Mouse (Mus musculus) C2C12 (cell line): Measurements from ENCODE around the gene Pcbp2.

Experiments
- CEBPB ChIP-seq: IDR thresholded peaks from one replicate; pipeline ENCODE4 v1.6.1; 2011; ENCODE audit warnings: low read depth, mild to moderate bottlenecking, control low read depth, moderate library complexity
- CTCF ChIP-seq: IDR thresholded peaks from one replicate; pipeline ENCODE4 v1.5.1; 2011; ENCODE audit not compliant: control insufficient read depth, insufficient read depth, insufficient read length
- MAX ChIP-seq: IDR thresholded peaks from one replicate; pipeline ENCODE4 v1.6.1; 2011; ENCODE audit warnings: mild to moderate bottlenecking, control low read depth
- MYOD1 ChIP-seq: IDR thresholded peaks from one replicate; pipeline ENCODE4 v1.6.1; 2011; ENCODE audit warnings: low read depth; ENCODE audit not compliant: control insufficient read depth, insufficient read length
- MYOG ChIP-seq: IDR thresholded peaks from one replicate; pipeline ENCODE4 v1.6.1; 2011; ENCODE audit not compliant: control insufficient read depth, insufficient read length; ENCODE audit errors: extremely low read depth
- USF1 ChIP-seq: IDR thresholded peaks from one replicate; pipeline ENCODE4 v1.6.1; 2011; ENCODE audit warnings: low read depth, mild to moderate bottlenecking, control low read depth, moderate library complexity

DNA sequence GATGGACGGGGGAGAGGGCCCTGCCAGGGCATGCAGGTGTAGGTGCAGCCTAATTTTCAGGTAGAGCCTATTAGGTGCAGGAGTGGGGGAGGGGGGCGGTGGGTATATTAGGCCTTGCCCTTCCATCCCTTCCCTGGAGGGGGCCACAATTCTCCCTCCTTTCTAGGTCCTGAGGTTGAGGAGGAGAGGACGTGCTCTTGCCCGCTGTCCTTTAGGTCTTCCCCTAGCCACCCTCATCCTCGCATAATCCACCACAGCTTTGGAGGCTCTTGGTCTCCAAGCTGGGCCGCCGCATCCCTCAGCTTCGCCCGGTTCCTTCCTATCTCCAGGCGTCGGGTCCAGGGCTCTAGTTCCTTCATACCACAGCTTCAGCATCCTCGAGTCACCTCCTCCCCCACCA, 46.0 kb downstream of the Pcbp2 start:
- TF ChIP-seq CTCF, result no peak
- no peak for TF ChIP-seq MYOD1
- TF ChIP-seq CEBPB, result no peak
- TF ChIP-seq MYOG, result no peak
- TF ChIP-seq USF1, result no peak
- no peak for TF ChIP-seq MAX
